Mouse (Mus musculus): ENCODE results near the gene Immp2l. TPM values are rescaled to one million over a fixed set of nuclear protein-coding genes. Genes with fewer than 3 reads are reported as not detected.

The Immp2l gene
- total RNA-seq, 1 experiment: 11.4 TPM

- Histone ChIP-seq H3K36me3 (ENCODE audit: control insufficient read depth, insufficient read depth, low read length, poor library complexity, severe bottlenecking) (no peaks in the 10 kb centered on the region), H3K4me3 (ENCODE audit: insufficient read depth in 1 of 2, low read depth in 1 of 2, low read length in 2 of 2, poor library complexity in 1 of 2, severe bottlenecking in 1 of 2) (no peak overlapping the region), H3K4me1 (ENCODE audit: control insufficient read depth in 2 of 2, insufficient read depth in 2 of 2, low read length in 2 of 2, poor library complexity in 1 of 2) (peaks cover 9 to 21% of the 10 kb centered on the region in 2 experiments), H3K9ac (ENCODE audit: insufficient read depth, low read depth, low read length, poor library complexity, severe bottlenecking) (no peak overlapping the region), H3K27ac (ENCODE audit: insufficient read depth, low read depth, low read length, poor library complexity, severe bottlenecking) (peak overlapping the region; percentile 71; the same call in 1 of the 2 replicates), H3K9me3 (ENCODE audit: control insufficient read depth, insufficient read depth, low read depth, low read length) (no peaks in the 10 kb centered on the region)
- in situ Hi-C loops (cut with MboI; ENCODE audit: low sequenced_read_pairs in 2 of 2, unreplicated experiment in 2 of 2): no loop called here
- no peak for DNase-seq (ENCODE audit: low read depth, low spot score)
- no peak for TF ChIP-seq ZNF384 (IDR thresholded peaks at IDR 0.05; ENCODE audit: low read depth, low read length)
- TF ChIP-seq HCFC1 (IDR thresholded peaks at IDR 0.05; ENCODE audit: borderline replicate concordance, insufficient read depth, low read length): no peak
- TF ChIP-seq MAFK (IDR thresholded peaks at IDR 0.05; ENCODE audit: insufficient read depth, low read depth, low read length): no peak
- no peak for TF ChIP-seq ZC3H11A (IDR thresholded peaks at IDR 0.05; ENCODE audit: borderline replicate concordance, low read depth, low read length)
- no peak for TF ChIP-seq CHD2 (IDR thresholded peaks at IDR 0.05; ENCODE audit: low read depth, low read length)
Observed at GRCm38 (mm10) chr12:41727764-41728338, 704.0 kb downstream of the Immp2l start.

GRCm38 (mm10) chr12:41728467-41728866 lies 704.6 kb downstream of the Immp2l start:
- H3K4me3 ChIP-seq (ENCODE audit: insufficient read depth in 1 of 2, low read depth in 1 of 2, low read length in 2 of 2, poor library complexity in 1 of 2, severe bottlenecking in 1 of 2): no peak overlapping the region
- no peaks in the 10 kb centered on the region for H3K36me3 ChIP-seq (ENCODE audit: control insufficient read depth, insufficient read depth, low read length, poor library complexity, severe bottlenecking)
- TF ChIP-seq ZC3H11A (IDR thresholded peaks at IDR 0.05; ENCODE audit: borderline replicate concordance, low read depth, low read length) (no peak), MAFK (IDR thresholded peaks at IDR 0.05; ENCODE audit: insufficient read depth, low read depth, low read length) (no peak), CHD2 (IDR thresholded peaks at IDR 0.05; ENCODE audit: low read depth, low read length) (no peak), HCFC1 (IDR thresholded peaks at IDR 0.05; ENCODE audit: borderline replicate concordance, insufficient read depth, low read length) (no peak), ZNF384 (IDR thresholded peaks at IDR 0.05; ENCODE audit: low read depth, low read length) (no peak)
- no peak overlapping the region for H3K9ac ChIP-seq (ENCODE audit: insufficient read depth, low read depth, low read length, poor library complexity, severe bottlenecking)
- in situ Hi-C loops (cut with MboI; ENCODE audit: low sequenced_read_pairs in 2 of 2, unreplicated experiment in 2 of 2): no loop called here
- no peak overlapping the region; the same call in 1 of the 2 replicates for H3K27ac ChIP-seq (ENCODE audit: insufficient read depth, low read depth, low read length, poor library complexity, severe bottlenecking)
- DNase-seq (ENCODE audit: low read depth, low spot score): no peak
- no peaks in the 10 kb centered on the region for H3K9me3 ChIP-seq (ENCODE audit: control insufficient read depth, insufficient read depth, low read depth, low read length)
- H3K4me1 ChIP-seq (ENCODE audit: control insufficient read depth in 2 of 2, insufficient read depth in 2 of 2, low read length in 2 of 2, poor library complexity in 1 of 2): peaks cover 9 to 21% of the 10 kb centered on the region in 2 experiments

GRCm38 (mm10) chr12:41729780-41730179 lies 705.9 kb downstream of the Immp2l start:
- peak overlapping the region; percentile 83; the same call in 1 of the 2 replicates for H3K27ac ChIP-seq (ENCODE audit: insufficient read depth, low read depth, low read length, poor library complexity, severe bottlenecking)
- TF ChIP-seq MAFK (IDR thresholded peaks at IDR 0.05; ENCODE audit: insufficient read depth, low read depth, low read length) (no peak), CHD2 (IDR thresholded peaks at IDR 0.05; ENCODE audit: low read depth, low read length) (peak; percentile 72)

GRCm38 (mm10) chr12:41733168-41733567 lies 709.3 kb downstream of the Immp2l start:
- H3K4me3 ChIP-seq (ENCODE audit: insufficient read depth in 1 of 2, low read depth in 1 of 2, low read length in 2 of 2, poor library complexity in 1 of 2, severe bottlenecking in 1 of 2): no peak overlapping the region
- no peaks in the 10 kb centered on the region for H3K9me3 ChIP-seq (ENCODE audit: control insufficient read depth, insufficient read depth, low read depth, low read length)
- TF ChIP-seq ZNF384 (IDR thresholded peaks at IDR 0.05; ENCODE audit: low read depth, low read length) (no peak), MAFK (IDR thresholded peaks at IDR 0.05; ENCODE audit: insufficient read depth, low read depth, low read length) (no peak), CHD2 (IDR thresholded peaks at IDR 0.05; ENCODE audit: low read depth, low read length) (no peak), HCFC1 (IDR thresholded peaks at IDR 0.05; ENCODE audit: borderline replicate concordance, insufficient read depth, low read length) (no peak), ZC3H11A (IDR thresholded peaks at IDR 0.05; ENCODE audit: borderline replicate concordance, low read depth, low read length) (no peak)
- no peaks in the 10 kb centered on the region for H3K36me3 ChIP-seq (ENCODE audit: control insufficient read depth, insufficient read depth, low read length, poor library complexity, severe bottlenecking)
- no peak overlapping the region for H3K27ac ChIP-seq (ENCODE audit: insufficient read depth, low read depth, low read length, poor library complexity, severe bottlenecking)
- in situ Hi-C loops (cut with MboI; ENCODE audit: low sequenced_read_pairs in 2 of 2, unreplicated experiment in 2 of 2): no loop called here
- no peak overlapping the region for H3K9ac ChIP-seq (ENCODE audit: insufficient read depth, low read depth, low read length, poor library complexity, severe bottlenecking)
- no peak for DNase-seq (ENCODE audit: low read depth, low spot score)
- peaks cover 4 to 17% of the 10 kb centered on the region in 2 experiments for H3K4me1 ChIP-seq (ENCODE audit: control insufficient read depth in 2 of 2, insufficient read depth in 2 of 2, low read length in 2 of 2, poor library complexity in 1 of 2)

More at GRCm38 (mm10) chr12:41729780-41730179, 705.9 kb downstream of the Immp2l start:
- H3K9ac ChIP-seq (ENCODE audit: insufficient read depth, low read depth, low read length, poor library complexity, severe bottlenecking): no peak overlapping the region
- H3K36me3 ChIP-seq (ENCODE audit: control insufficient read depth, insufficient read depth, low read length, poor library complexity, severe bottlenecking): no peaks in the 10 kb centered on the region
- no peaks in the 10 kb centered on the region for H3K9me3 ChIP-seq (ENCODE audit: control insufficient read depth, insufficient read depth, low read depth, low read length)
- H3K4me3 ChIP-seq (ENCODE audit: insufficient read depth in 1 of 2, low read depth in 1 of 2, low read length in 2 of 2, poor library complexity in 1 of 2, severe bottlenecking in 1 of 2): no peak overlapping the region
- H3K4me1 ChIP-seq (ENCODE audit: control insufficient read depth in 2 of 2, insufficient read depth in 2 of 2, low read length in 2 of 2, poor library complexity in 1 of 2): peaks cover 9 to 21% of the 10 kb centered on the region in 2 experiments
- in situ Hi-C loops (cut with MboI; ENCODE audit: low sequenced_read_pairs in 2 of 2, unreplicated experiment in 2 of 2): no loop called here
- DNase-seq (ENCODE audit: low read depth, low spot score): peak; percentile 72

All from ES-E14 (cell line).